Mouse (Mus musculus) Muller cell, postnatal 12 days (primary cell): Measurements from ENCODE around the gene Gm17018.

Experiments used
- DNase-seq: peaks from one replicate; pipeline ENCODE4 v3.0.0-alpha.2; 2015; ENCODE audit errors: inconsistent ontology term

The Gm17018 gene

DNA sequence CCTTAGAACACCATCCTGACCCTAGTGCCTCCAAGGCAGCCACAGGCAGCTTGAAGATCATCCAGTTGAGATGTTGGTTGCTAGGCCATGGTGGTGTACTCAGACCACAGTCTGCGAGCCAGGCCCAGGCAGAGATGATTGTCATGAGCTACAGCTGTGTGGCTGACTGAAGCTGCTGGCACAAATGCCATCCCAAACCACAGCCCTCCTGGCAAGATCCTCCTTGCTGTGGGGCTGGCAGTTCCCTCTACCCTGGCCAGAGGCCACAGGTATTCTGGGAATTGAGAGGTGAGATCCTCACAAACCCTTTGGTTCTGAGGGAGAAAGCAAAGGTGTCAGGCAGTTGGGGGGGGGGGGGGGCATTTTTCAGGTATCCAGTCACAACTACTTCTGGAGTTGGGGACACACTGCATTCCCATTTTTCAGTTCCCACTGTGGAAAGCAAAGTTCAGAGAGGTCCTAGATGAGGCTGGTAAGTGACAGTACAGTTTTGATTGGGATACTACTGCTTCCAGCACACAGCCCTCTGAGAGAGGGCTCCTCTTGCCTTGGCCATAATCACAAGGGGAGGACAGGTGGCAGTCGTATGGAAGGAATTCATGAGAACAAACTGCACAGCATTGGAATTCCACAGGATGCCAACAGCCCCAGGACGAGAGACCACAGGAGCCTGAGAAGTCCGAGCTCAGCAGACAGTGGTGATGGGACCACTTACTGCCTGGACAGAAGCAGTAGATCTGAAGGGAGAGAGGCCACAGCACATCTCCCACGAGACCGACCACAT, 27.3 kb downstream of the Gm17018 start:
- DNase-seq, result peak; percentile 77

DNA sequence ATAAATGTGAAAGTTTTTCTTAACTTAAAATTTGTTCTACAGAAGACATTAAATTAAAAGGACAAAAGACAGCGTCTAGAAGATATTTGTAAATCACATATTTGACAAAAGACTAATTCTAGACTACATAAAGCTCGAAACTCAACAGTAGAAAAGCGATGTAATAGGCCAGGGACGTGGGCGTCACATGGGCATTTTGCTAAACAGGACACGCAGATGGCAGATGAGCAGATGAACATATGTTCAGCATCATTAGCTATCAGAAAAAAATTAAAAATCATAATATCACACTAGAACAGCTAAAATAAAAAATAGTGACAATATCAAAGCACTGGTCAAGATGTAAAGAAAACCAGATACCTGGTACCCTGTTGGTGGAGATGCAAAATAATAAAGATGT, 29.3 kb downstream of the Gm17018 start:
- no peak for DNase-seq

DNA sequence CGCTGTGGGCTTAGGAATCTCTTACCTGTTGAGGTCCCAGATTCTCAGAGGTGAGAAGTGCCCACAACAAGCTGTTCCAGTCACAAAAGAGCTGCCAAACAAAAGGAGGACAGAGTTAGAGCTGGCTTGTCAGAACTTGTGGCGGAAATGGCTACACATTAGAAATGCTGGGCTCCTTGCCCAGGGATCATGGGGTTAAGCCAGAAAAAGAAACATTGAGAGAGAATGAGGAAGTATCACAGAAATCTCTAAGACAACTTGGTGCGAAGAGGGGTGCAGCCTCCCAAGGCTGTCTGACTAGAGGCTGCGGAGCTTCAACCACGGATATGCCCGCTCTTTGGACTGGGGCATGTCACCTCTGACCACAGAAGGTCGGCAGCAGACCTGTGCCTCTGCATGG, 31.3 kb downstream of the Gm17018 start:
- peak; percentile 68 for DNase-seq

DNA sequence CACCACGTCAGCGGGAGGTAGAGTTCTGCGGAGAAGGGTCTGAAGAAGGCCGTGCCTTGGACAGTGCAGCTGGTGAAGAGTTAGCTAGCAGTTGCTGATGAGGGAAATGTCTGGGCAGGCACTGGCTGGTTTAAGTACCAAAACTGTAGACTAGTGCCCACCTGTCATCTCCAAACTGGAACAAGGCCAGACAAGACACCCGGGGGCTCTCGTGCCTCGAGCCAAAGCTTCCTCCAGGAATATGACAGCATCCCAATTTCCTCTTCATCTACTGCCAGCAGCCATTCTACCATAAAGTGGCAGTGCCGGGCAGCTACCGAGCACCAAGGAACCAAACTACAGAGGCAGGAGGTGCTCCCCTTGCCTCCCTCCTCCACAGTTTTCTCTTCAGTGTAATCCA, 32.5 kb downstream of the Gm17018 start:
- DNase-seq, result no peak

DNA sequence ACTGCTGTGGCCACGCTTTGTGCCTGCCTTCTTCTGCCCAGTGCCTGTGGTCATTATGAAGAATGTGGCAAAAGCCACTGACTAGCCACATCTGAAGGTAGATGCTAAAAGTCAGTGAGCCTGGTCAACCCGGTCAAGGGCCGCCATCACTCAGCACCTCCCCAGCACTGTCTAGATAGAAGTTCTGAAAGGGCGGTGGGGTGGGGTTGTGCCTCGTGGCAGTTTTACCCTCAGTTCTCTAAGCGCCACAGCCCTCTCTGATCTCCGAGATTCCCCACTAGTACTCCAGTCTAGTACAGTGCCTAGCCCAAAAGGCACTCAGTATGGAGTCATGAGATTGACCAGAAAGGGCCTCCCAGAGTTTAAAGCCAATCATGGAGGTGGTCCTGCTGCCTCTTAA, 33.7 kb downstream of the Gm17018 start:
- DNase-seq, result no peak

DNA sequence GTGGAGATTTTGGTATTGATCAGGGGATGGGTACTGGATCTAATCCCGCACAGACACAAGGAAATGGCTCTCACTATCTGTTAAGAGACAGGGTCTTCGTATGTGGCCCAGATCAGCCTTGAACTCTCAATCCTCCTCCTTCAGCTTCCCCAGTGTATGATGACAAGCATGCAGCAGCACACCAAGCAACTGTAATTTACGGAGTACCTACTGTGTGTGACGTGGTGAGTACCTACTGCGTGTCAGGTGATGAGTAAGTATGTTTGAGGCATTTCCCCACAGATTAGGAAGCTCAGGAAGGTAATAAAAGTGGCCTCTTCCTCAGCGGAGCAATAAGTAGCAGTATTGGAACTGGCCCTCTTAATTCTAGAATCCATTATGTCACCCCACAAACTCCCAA, 35.1 kb downstream of the Gm17018 start:
- DNase-seq, result no peak

DNA sequence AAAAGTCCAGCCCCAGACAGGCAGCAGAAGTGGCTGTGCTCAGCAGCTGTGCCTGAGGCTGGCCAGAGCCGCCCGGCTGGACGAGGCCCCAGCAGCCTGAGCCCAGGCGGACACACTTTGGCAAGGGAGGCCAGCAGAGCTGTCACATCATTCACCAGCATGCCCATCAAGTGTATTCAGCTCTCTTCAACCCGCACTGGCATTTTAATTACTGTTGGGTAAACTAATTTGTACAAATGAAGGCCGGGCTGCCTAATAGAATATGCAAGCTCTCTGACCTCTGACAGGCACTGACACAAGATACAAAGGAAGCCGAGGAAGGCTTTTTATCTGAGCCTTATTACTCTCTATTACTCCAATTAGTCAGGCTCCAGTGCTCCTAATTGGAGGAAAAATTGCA, 35.6 kb downstream of the Gm17018 start:
- peak; percentile 97 for DNase-seq

DNA sequence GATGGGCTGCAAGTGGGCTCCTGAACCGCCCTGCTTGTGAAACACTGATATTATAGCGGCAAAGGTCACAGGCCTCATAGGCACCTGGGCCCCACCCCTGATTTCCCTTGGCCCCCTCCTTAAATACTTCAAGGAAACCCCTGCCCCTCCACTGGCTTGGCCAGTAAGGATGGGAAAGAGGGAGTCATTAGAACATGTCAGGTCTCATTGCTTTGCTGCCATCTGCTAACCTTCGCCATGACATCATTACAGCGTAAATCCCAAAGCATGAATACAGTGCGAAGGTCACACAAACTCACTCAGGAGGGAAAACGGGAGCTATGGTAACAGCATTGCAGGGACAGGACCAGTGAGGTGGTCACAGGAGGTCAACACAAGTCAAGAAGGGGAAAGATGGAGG, 36.0 kb downstream of the Gm17018 start:
- no peak for DNase-seq

DNA sequence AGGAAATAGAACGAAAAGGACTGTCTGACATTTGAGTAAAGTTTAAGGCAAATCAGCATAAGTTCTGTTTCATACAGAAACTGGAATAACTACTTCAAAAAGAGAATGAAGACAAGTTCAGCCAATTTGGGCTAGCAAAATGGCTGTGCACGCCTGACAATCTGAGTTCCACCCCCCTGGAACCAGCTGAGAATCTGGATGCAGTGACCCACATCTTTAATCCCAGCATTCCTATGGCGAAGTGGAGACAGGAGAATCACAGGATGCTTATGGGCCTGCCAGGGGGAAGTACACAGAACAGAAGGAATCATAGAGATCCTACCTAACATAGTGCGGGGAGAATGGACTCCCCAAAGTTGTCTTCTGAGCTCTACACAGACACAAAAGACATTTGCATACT, 36.7 kb downstream of the Gm17018 start:
- peak; percentile 52 for DNase-seq

DNA sequence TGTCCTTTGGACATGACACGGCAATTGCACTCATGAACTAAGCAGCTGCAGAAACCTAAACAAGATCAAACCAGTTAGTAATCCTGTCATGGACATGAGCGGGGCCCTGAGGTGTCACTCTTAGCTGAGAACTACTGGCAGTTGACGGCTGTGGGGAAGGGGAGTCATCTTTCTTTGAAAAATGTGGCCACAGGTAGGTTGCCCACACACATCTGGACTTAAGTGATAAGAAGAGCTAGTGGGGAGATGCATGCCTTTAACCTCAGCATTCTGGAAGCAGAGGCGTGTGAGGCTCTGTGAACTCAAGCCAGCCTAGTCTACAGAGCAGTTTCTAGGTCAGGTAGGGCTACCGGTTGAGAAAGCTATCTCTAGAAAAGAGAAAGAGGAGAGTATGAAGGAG, 42.2 kb downstream of the Gm17018 start:
- no peak for DNase-seq

DNA sequence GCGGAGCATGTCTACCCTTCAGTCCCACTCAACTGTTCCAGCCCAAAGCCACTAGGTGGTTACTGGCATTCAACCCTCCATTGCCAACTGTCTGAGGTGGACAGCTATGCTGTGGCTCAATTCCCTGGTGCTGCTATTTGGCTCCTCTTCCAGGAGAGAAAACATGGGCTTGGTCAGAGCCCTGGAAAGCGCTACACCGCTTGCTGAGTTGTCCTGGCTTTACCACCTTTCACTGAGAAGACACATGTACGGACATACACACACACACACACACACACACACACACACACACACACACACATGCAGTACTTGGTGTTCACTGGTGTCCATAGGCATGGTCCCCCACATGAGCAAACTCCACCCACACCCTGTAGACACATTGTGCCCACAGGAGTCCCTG, 46.3 kb downstream of the Gm17018 start:
- DNase-seq, result no peak

DNA sequence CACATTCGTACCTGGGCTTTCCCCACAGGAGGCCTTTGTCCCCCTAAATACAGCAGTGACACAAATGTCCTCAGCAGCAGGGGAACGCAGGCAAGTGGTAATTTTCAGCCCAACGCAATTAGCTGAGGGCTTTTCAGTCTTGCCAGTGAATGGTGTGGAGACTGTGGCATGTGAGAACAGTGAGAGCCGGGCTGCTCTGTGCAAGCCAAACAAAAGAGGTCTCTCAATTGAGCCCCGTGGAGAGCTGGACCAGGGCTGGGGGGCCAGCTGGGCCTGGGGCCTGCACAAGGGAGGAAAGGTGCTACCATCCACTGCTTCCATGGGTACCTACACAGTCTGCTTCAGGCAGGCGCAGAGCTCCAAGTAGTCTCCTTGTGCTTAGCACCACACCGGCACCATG, 47.1 kb downstream of the Gm17018 start:
- DNase-seq, result no peak

DNA sequence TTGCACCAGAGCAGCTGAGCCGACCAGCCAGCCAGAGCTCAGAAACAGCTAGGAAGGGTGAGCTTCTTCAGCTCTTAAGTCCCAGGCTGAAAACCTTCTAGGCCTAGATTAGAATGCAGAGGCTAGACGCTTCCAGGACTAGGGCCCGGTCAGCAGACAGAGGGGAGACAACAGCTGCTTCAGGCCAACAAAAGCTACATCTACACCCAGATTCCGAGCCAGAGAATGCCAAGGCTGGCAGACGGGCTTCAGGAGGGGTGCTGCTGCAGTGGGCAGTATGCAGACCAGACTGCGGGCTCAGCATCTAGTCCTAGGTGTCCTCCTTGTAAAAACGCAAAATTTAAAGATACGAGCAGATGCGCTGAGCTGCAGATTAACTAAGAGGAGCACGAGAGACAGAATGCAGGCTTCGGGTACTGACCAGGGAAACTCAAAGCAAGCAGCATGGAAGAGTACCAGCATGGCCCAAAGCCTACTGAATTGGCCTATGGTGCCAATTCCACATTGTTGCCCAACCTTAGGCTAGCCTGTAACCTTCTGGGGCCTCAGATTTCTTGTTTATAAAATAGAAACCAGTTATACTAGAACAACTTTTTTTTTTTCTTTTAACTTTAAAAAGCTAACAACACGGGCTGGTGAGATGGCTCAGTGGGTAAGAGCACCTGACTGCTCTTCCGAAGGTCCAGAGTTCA, 48.4 kb downstream of the Gm17018 start:
- no peak for DNase-seq

DNA sequence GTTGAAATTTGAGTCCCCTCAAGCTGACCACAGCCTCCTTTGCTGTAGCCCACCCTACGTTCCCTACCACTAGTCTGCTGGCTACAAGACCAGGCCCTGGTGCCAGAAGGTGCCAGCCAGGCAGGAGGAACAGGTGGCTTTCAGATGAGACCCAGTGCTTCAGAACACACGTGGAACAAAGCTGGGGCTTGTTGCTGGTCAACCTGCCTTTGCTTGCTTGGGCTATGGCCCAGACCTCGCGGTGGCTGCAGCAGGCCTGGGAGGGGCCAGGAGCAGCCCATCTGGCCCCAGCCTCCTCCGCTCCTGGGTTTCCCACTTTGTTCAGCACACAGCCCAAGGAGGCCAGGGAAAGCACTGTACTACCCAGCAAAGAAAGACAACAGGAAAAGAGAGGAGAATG, 50.4 kb downstream of the Gm17018 start:
- DNase-seq, result no peak

DNA sequence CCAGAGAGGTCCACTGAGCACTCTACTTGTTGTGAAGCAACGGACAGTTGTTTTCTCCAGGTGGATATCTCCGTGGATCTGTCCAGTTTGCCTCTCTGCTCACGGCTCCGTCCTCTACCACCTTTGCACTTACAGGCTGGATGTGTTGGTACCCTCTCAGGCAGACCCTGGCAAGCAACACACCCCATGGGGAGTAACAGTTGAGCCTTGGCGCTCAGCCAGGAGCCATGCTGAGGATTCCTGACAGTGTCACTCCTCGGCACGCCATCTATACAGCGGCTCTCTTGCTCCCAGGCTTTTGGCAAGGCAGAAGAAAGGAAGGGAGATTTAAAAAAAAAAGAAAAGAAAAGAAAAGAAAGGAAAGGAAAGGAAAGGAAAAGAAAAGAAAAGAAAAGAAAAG, 54.0 kb downstream of the Gm17018 start:
- DNase-seq, result no peak

DNA sequence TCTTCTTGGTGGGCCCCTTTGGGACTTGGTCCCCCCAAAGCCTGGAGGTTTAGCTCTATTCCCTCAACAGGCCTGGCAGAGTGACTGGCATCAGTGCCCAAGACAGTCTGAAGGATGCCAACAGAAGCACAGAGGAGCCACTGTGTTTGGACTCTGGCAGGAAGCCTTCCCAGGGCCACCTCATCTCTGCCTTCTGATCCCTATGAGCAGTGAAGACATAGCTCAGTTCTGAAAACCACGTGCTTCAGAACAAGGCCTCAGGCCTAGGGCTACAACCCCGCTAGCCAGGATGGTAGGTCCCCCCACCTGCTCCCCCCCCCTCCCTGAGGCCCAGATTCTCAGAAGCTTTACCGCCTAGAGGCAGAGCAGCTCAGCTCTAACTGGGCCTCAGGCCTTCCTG, 54.5 kb downstream of the Gm17018 start:
- peak; percentile 59 for DNase-seq

DNA sequence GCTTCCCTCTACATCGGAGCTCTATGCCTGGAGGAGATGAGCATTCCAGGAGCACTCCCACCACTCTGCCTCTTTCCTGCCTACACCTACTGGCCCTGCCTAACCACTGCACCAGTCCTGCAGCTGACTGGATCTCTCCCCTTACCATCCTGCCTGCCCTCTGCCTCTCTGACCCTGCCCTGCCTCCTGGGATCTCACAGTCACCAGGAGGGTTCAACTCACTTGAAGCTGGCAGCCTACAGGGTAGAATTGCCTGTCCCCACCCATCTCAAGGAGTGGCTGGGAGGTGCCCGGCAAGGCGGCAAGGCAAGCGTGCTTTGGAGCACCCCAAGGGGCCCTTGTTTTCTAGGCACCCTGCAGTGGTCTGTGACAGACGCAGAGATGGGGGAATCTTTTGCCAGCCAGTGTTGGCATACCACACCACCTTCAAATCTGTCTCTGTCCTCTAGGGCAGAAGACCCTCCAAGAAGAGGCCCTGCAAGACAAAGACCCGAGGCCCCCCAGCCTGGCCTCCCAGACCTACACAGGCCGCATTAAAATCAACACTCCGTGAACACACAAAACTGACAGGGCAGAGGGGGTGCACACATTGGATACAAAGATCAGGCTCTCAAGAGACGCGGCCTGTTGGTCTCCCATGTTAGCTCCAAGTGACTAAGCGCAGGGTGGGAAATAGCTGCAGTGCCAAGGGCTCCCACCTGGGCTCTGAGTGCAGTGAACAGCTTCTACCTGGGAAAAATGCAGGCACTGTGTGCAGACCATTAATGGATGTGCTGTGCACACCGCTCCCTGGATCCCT, 55.2 kb downstream of the Gm17018 start:
- DNase-seq, result no peak

DNA sequence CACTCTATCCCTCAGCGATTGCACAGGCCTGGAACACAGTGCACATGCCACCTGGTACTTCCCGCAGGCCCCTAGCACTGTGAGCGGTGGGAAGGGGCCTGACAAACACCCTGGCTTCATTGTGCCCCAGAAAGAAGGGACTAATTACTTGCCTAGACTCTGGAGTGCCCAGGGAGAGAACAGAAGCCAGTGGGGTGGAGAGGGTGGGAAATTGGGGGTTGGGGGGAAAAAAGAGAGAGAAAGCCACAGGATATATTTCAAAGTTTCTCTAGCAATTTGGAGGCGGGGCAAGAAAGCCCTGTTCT, 55.8 kb downstream of the Gm17018 start:
- no peak for DNase-seq

DNA sequence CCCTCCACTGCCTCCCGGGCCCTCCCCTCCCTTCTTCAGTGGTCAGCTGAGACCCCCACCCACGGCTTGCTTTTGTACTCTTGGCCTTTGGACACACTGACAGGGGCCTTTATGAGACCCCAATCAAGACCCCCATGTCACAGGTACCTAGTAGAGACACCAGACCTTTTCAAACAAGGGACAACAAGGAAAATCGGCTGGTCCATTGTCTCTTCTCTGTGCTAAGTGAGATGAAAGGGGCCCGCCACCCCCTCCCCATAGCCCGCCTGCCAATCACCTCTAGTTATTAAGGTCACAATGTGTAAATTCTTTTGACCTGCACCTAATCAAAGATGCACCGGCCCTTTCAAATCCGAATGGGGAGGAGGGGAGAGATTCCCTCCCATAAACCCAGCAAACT, 56.3 kb downstream of the Gm17018 start:
- DNase-seq, result no peak

DNA sequence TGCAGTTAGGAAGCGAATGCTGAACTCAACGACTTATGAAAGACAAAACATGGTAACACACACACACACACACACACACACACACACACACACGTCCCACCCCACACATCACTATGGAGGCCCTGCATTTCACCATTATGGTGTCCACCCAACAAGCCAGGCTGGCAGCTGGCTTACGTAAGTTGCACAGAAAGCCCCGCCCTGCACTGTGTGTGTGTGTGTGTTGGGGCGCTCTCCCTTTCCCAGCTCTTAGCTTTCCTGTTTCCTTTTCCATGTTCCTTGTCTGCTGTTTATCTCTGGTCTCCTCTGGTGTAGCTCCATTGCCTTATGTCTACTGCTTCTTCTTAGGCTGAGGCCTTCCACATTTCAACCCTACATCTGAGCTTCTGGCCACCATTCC, 57.8 kb downstream of the Gm17018 start:
- DNase-seq, result no peak

DNA sequence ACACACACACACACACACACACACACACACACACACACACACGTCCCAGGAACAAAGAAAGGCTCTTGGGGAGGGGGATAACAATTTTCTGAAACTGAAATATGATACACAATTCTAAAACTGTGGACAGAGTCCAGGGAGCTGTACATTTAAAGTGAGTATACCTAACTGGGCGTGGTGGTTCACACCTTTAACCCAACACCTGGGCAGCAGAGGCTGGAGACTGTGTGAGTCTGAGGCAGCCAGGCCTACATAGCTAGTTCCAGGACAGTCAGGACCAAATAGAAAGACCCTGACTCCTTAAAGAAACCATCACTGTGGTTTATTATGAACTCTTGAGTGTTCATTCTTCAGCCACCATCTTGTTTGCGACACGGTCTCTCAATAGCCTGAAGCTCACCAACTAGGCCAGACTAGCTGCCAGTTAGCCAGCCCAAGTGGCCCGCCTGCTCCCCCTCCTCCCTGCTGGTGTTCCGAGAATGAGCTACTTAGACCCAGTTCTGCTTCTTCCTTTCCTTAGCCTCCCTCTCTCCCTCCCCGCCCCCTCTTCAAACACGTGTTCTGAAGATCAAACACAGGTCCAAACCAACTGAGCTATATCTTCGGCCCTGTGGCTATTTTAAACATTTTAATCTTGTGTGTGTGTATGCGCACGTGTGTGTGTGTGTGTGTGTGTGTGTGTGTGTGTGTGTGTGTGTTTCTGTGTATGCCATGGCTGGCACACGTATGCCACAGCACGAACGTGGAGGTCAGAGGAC, 59.5 kb downstream of the Gm17018 start:
- DNase-seq, result no peak

DNA sequence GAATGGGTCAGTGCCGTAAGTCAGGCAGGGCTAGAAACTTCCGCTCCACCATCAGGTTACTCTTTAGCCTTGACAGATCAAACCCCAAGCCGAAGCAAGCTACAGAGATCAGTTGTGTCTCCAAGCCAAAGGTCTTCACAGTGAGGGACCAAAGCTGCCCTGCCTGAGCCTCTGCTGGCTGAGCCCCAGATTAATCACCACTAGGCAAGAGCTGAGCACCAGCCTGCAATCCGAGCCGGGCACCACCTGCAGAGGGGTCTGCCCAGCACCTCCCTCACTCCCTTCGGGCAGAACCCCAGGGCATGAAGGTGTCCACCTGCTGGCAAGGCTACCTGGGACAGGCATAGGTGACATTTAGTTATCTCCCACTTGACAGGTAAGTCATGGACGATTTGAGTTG, 60.6 kb downstream of the Gm17018 start:
- no peak for DNase-seq
